Mouse (Mus musculus) megakaryocyte-erythroid progenitor cell, adult 5-6 weeks (primary cell): ENCODE measurements at regions not wholly inside any gene's neighbourhood (a gene's known extent, or its start where the extent isn't known, plus 50 kb on each side); places are given as distances from the start of the nearest gene placed in this dataset.
"Not testable (repeated sequence)": the region's sequence is repeated elsewhere in the genome, so short reads cannot be mapped to it uniquely, and the experiment has no call there.

Experiments used
- ATAC-seq: replicated peaks from 2 replicates; pipeline ENCODE4 v1.8.0; 2016; ENCODE audit warnings: mild to moderate bottlenecking, inconsistent platforms; ENCODE audit not compliant: severe bottlenecking, poor library complexity, low FRiP score, low TSS enrichment

GRCm38 (mm10) chr3:9076696-9077095, 533.2 kb downstream of the Zfp704 start:
- no peak for ATAC-seq

DNA sequence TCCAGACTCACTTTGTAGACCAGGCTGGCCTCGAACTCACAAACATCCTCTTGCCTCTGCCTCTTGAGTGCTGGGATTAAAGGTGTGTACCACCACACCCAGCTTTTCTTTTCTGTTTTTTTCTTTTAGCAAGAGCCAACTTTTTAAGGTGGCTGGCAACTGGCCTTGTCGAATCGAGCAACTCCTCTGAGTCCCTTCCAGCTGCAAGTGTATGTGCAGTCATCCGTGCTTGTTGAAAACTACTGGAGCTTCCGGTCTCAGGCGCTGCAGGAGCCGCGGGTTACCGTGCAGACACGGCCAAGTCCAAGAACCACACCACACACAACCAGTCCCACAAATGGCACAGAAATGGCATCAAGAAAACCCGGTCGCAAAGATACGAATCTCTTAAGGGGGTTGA, 537.4 kb downstream of the Zfp704 start:
- not testable (repeated sequence) for ATAC-seq

GRCm38 (mm10) chr3:9067048-9067447, 542.8 kb downstream of the Zfp704 start:
- ATAC-seq = peak; percentile 74; the same call in 1 of the 2 replicates

GRCm38 (mm10) chr3:9066374-9066773, 543.5 kb downstream of the Zfp704 start:
- ATAC-seq = no peak

GRCm38 (mm10) chr3:9065892-9066291, 544.0 kb downstream of the Zfp704 start:
- no peak for ATAC-seq

GRCm38 (mm10) chr3:9064266-9065031, 545.4 kb downstream of the Zfp704 start:
- peak; percentile 71 for ATAC-seq

DNA sequence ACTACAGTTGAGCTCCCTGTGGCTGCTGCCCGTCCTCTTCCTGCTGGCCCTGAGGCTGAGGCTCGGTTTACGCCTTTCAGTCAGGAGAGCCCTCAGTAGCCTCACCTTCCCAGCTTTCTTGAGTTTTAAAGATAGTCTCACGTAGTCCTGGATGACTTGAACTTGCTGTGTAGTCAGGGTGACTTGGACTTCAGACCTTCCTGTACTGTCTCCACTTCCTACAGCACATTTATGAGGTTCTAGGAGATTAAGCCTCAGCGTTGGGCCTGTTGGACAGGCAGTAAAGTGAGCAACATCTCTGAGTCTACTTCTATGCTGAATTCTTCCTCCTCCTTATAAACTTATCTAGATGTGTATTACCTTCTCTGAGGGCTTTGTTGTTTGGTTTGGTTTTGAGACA, 546.2 kb downstream of the Zfp704 start:
- no peak for ATAC-seq

GRCm38 (mm10) chr3:9061396-9061795, 548.5 kb downstream of the Zfp704 start:
- no peak for ATAC-seq

GRCm38 (mm10) chr3:9057703-9058102, 552.2 kb downstream of the Zfp704 start:
- not testable (repeated sequence) for ATAC-seq

DNA sequence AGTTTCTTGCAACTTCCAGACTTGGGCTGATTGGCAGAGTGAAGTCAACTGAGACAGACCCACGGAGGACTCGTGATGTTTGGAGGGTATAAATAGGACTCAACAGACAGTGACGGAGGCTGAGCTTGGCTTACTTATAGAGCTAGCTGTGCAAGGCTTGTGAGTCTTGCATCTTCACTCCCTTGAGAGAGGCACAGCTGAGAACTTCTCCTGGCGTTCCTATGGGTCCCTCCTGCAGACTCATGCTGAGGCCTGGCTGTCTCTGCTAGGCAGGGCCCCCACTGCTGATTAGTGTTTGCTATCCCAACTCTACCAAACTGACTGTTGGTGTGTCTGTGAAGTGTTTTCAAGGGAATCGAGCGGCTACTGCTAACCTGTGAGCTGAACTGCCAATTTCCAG, 553.0 kb downstream of the Zfp704 start:
- ATAC-seq = no peak

- ATAC-seq = no peak
These were observed 554.1 kb downstream of the Zfp704 start for GRCm38 (mm10) chr3:9055780-9056179.
